Mouse (Mus musculus) neural tube, embryonic 14.5 days (tissue): ENCODE measurements around the gene Myo18a. TPM values are rescaled to one million over a fixed set of nuclear protein-coding genes. Genes with fewer than 3 reads are reported as not detected.
A peak's percentile ranks its signal among the peaks of the same experiment; 100 is the strongest.

Experiments used
- ATAC-seq: fragments of 200-750 bp; cut with Nextera tagmentation; 2 replicates; pipeline ENCODE4 v1.8.0; 2017; ENCODE audit warnings: low read depth, mild to moderate bottlenecking, moderate TSS enrichment, moderate library complexity
- H3K27ac ChIP-seq: fragments of 300-500 bp; sonication (generic); 2 replicates; pipeline ENCODE4 v1.5.1; 2014; ENCODE audit warnings: low read depth, mild to moderate bottlenecking, control low read depth, low read length, moderate library complexity, mixed read lengths
- H3K27me3 ChIP-seq: fragments of 300-500 bp; sonication (generic); 2 replicates; pipeline ENCODE4 v1.6.1; 2014; ENCODE audit warnings: low read length; ENCODE audit not compliant: control insufficient read depth, insufficient read depth
- H3K36me3 ChIP-seq: fragments of 300-500 bp; sonication (generic); 2 replicates; pipeline ENCODE4 v1.6.1; 2014; ENCODE audit warnings: low read length, mixed read lengths; ENCODE audit not compliant: control insufficient read depth, insufficient read depth
- H3K4me1 ChIP-seq: fragments of 300-500 bp; sonication (generic); 2 replicates; pipeline ENCODE4 v1.6.1; 2014; ENCODE audit warnings: low read length; ENCODE audit not compliant: control insufficient read depth, insufficient read depth
- H3K4me2 ChIP-seq: fragments of 300-500 bp; sonication (generic); 2 replicates; pipeline ENCODE4 v1.6.1; 2014; ENCODE audit warnings: mild to moderate bottlenecking, low read depth, low read length, control low read depth
- H3K4me3 ChIP-seq: fragments of 300-500 bp; sonication (generic); 2 replicates; pipeline ENCODE4 v1.5.1; 2014; ENCODE audit warnings: low read depth, low read length, control low read depth, mixed read lengths
- H3K9ac ChIP-seq: fragments of 300-500 bp; sonication (generic); replicated peaks from 2 replicates; pipeline ENCODE4 v1.6.1; 2014; ENCODE audit warnings: low read depth, mild to moderate bottlenecking, control low read depth, low read length, mixed read lengths
- H3K9me3 ChIP-seq: fragments of 300-500 bp; sonication (generic); 2 replicates; pipeline ENCODE4 v1.6.1; 2016; ENCODE audit warnings: low read length; ENCODE audit not compliant: control insufficient read depth
- WGBS: fragments of 180-500 bp; shearing (Covaris S2); extraction: QIAGEN DNeasy Blood & Tissue Kit; methylation state at CpG from one replicate; pipeline ENCODE4 v1.1.7; 2014; 5-methylcytosine and 5-hydroxymethylcytosine counted together
- polyA plus RNA-seq: library from polyadenylated mRNA; unstranded; fragments of >200 nt; fragmentation: Nextera tagmentation; extraction: Ambion mirVana; gene quantifications from 2 replicates; pipeline ENCODE4 v1.2.1, GENCODE M21; 2014

Myo18a gene
- polyA plus RNA-seq, 1 experiment from 2014 or later = 35.7 TPM

GRCm38 (mm10) chr11:77832541-77832940, 69.5 kb downstream of the Myo18a start:
- Histone ChIP-seq H3K9me3 (no peaks in the 10 kb centered on the region), H3K4me2 (no peak overlapping the region), H3K27ac (no peak overlapping the region), H3K27me3 (no peaks in the 10 kb centered on the region), H3K36me3 (peaks cover 34% of the 10 kb centered on the region), H3K9ac (no peak overlapping the region), H3K4me1 (peaks cover 5% of the 10 kb centered on the region; the same call in 1 of the 2 replicates), H3K4me3 (no peak overlapping the region)
- WGBS = 93% methylated on average over 4 of the region's 4 CpGs
- no peak for ATAC-seq

- Histone ChIP-seq H3K27me3 (no peaks in the 10 kb centered on the region), H3K27ac (no peak overlapping the region), H3K9ac (no peak overlapping the region), H3K9me3 (no peaks in the 10 kb centered on the region), H3K36me3 (peaks cover 23% of the 10 kb centered on the region; the same call in 1 of the 2 replicates), H3K4me3 (no peak overlapping the region), H3K4me2 (no peak overlapping the region), H3K4me1 (peaks cover 4% of the 10 kb centered on the region; the same call in 1 of the 2 replicates)
- 77% methylated on average over 3 of the region's 3 CpGs for WGBS
- ATAC-seq = no peak
Measured at GRCm38 (mm10) chr11:77835109-77835508, 72.1 kb downstream of the Myo18a start.

- Histone ChIP-seq H3K27me3 (no peaks in the 10 kb centered on the region), H3K4me1 (peaks cover 7% of the 10 kb centered on the region), H3K9me3 (no peaks in the 10 kb centered on the region), H3K4me3 (no peak overlapping the region), H3K27ac (no peak overlapping the region), H3K36me3 (peaks cover 23% of the 10 kb centered on the region; the same call in 1 of the 2 replicates), H3K9ac (no peak overlapping the region), H3K4me2 (no peak overlapping the region)
- ATAC-seq = no peak
- 68% methylated on average over 5 of the region's 5 CpGs for WGBS
Measured at GRCm38 (mm10) chr11:77836290-77836689, 73.2 kb downstream of the Myo18a start.

- Histone ChIP-seq H3K9me3 (no peaks in the 10 kb centered on the region), H3K4me2 (no peak overlapping the region), H3K27me3 (no peaks in the 10 kb centered on the region), H3K4me3 (no peak overlapping the region), H3K9ac (no peak overlapping the region), H3K4me1 (peaks cover 9% of the 10 kb centered on the region), H3K27ac (peak overlapping the region; percentile 34; the same call in 1 of the 2 replicates), H3K36me3 (peaks cover 25% of the 10 kb centered on the region; the same call in 1 of the 2 replicates)
- 76% methylated on average over 4 of the region's 4 CpGs for WGBS
- ATAC-seq = no peak
Measured at GRCm38 (mm10) chr11:77836751-77837150, 73.7 kb downstream of the Myo18a start.

GRCm38 (mm10) chr11:77837856-77838255, 74.8 kb downstream of the Myo18a start:
- no peak overlapping the region for H3K4me3 ChIP-seq
- H3K27me3 ChIP-seq = no peaks in the 10 kb centered on the region
- H3K9ac ChIP-seq = no peak overlapping the region
- H3K4me2 ChIP-seq = no peak overlapping the region
- ATAC-seq = no peak
- peaks cover 9% of the 10 kb centered on the region for H3K4me1 ChIP-seq
- peaks cover 26% of the 10 kb centered on the region for H3K36me3 ChIP-seq
- H3K27ac ChIP-seq = no peak overlapping the region
- WGBS = 73% methylated on average over 5 of the region's 5 CpGs
- H3K9me3 ChIP-seq = no peaks in the 10 kb centered on the region

GRCm38 (mm10) chr11:77840523-77841245, 77.6 kb downstream of the Myo18a start:
- H3K27ac ChIP-seq = peak overlapping the region; percentile 72
- ATAC-seq = peak; percentile 55
- WGBS = 62% methylated on average over 16 of the region's 16 CpGs
- H3K36me3 ChIP-seq = peaks cover 37% of the 10 kb centered on the region
- no peak overlapping the region for H3K4me2 ChIP-seq
- H3K27me3 ChIP-seq = no peaks in the 10 kb centered on the region
- no peak overlapping the region for H3K4me3 ChIP-seq
- H3K9me3 ChIP-seq = no peaks in the 10 kb centered on the region
- H3K4me1 ChIP-seq = peaks cover 14% of the 10 kb centered on the region
- H3K9ac ChIP-seq = 0 out of 2 replicates have a peak overlapping the region, but pooled peaks have one; percentile 7

GRCm38 (mm10) chr11:77843068-77843905, 80.2 kb downstream of the Myo18a start:
- no peak for ATAC-seq
- Histone ChIP-seq H3K9ac (no peak overlapping the region), H3K4me2 (no peak overlapping the region), H3K4me3 (no peak overlapping the region), H3K9me3 (no peaks in the 10 kb centered on the region), H3K27me3 (no peaks in the 10 kb centered on the region), H3K4me1 (peaks cover 23% of the 10 kb centered on the region), H3K36me3 (peaks cover 44% of the 10 kb centered on the region), H3K27ac (peak overlapping the region; percentile 45; the same call in 1 of the 2 replicates)
- WGBS = 87% methylated on average over 21 of the region's 21 CpGs

- WGBS = 36% methylated on average over 4 of the region's 4 CpGs
- no peaks in the 10 kb centered on the region for H3K27me3 ChIP-seq
- no peak overlapping the region for H3K9ac ChIP-seq
- peak; percentile 36; the same call in 1 of the 2 replicates for ATAC-seq
- no peak overlapping the region for H3K4me2 ChIP-seq
- H3K4me3 ChIP-seq = no peak overlapping the region
- H3K4me1 ChIP-seq = peaks cover 28% of the 10 kb centered on the region
- no peaks in the 10 kb centered on the region for H3K9me3 ChIP-seq
- peaks cover 46% of the 10 kb centered on the region for H3K36me3 ChIP-seq
- H3K27ac ChIP-seq = peak overlapping the region; percentile 56; the same call in 1 of the 2 replicates
Measured at GRCm38 (mm10) chr11:77843906-77844200, 80.8 kb downstream of the Myo18a start.

- Histone ChIP-seq H3K4me2 (no peak overlapping the region), H3K4me3 (no peak overlapping the region), H3K4me1 (peaks cover 40% of the 10 kb centered on the region), H3K27ac (peak overlapping the region; percentile 46), H3K36me3 (peaks cover 41% of the 10 kb centered on the region), H3K9ac (no peak overlapping the region), H3K9me3 (no peaks in the 10 kb centered on the region), H3K27me3 (no peaks in the 10 kb centered on the region)
- WGBS = 41% methylated on average over 9 of the region's 9 CpGs
- no peak for ATAC-seq
Measured at GRCm38 (mm10) chr11:77847599-77848128, 84.6 kb downstream of the Myo18a start.
